Mouse (Mus musculus) G1E (cell line): ENCODE measurements around the gene Hs6st2.

Experiments
- CTCF ChIP-seq: IDR thresholded peaks from 2 replicates; pipeline ENCODE4 v1.5.1; 2012; ENCODE audit warnings: low read depth, low read length, inconsistent platforms, mixed read lengths
- POLR2AphosphoS5 ChIP-seq: IDR thresholded peaks from 2 replicates; pipeline ENCODE4 v1.6.1; 2012; ENCODE audit warnings: low read depth, low read length, inconsistent platforms; ENCODE audit not compliant: insufficient replicate concordance
- TAL1 ChIP-seq: conservative IDR thresholded peaks from 2 replicates; pipeline ENCODE4 v1.6.1; 2012; ENCODE audit warnings: low read depth, low read length, inconsistent platforms, mixed read lengths

DNA sequence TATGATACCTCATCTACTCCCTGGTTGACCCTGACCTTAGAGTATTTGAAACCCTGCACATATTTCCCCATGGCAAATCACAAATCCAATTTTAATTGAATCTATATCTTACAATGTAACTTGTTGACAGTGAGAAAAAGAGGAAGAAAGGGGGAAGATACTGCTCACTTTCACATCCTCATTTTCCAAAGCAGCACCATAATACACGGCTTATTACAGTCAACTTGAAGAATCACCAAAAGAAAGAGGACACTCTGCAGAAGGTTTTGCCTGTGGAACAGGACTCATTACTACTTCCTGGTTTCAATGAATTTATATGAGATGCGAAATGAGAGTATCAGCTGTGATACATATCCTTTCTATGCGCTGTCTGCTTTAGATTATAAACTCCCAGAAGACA lies 220.2 kb downstream of the Hs6st2 start:
- TF ChIP-seq CTCF, result no peak
- TF ChIP-seq TAL1, result no peak
- TF ChIP-seq POLR2AphosphoS5, result no peak
